Mouse (Mus musculus) intestine, embryonic 14.5 days (tissue): Measurements from ENCODE around the gene Ddah1. TPM values are rescaled to one million over a fixed set of nuclear protein-coding genes. Genes with fewer than 3 reads are reported as not detected.
A peak's percentile ranks its signal among the peaks of the same experiment; 100 is the strongest.

Source experiments
- ATAC-seq: fragments of 200-750 bp; cut with Nextera tagmentation; replicated peaks from 2 replicates; pipeline ENCODE4 v1.8.0; 2017; ENCODE audit warnings: low read depth, moderate number of reproducible peaks, moderate TSS enrichment, moderate library complexity; ENCODE audit not compliant: low FRiP score, low TSS enrichment
- DNase-seq: peaks from one replicate; pipeline ENCODE4 v3.0.0-alpha.2; 2018; ENCODE audit warnings: low spot score
- H3K27ac ChIP-seq: fragments of 300-500 bp; sonication (generic); 2 replicates; pipeline ENCODE4 v1.5.1; 2014; ENCODE audit warnings: low read depth, mild to moderate bottlenecking, control low read depth
- H3K27me3 ChIP-seq: fragments of 300-500 bp; sonication (generic); replicated peaks from 2 replicates; pipeline ENCODE4 v1.6.1; 2014; ENCODE audit warnings: low read length, control low read depth; ENCODE audit not compliant: control insufficient read depth, insufficient read depth
- H3K36me3 ChIP-seq: fragments of 300-500 bp; sonication (generic); 2 replicates; pipeline ENCODE4 v1.6.1; 2014; ENCODE audit warnings: low read length, control low read depth; ENCODE audit not compliant: control insufficient read depth, insufficient read depth
- H3K4me1 ChIP-seq: fragments of 300-500 bp; sonication (generic); replicated peaks from 2 replicates; pipeline ENCODE4 v1.6.1; 2014; ENCODE audit warnings: low read length, control low read depth, mixed read lengths; ENCODE audit not compliant: control insufficient read depth, insufficient read depth
- H3K4me2 ChIP-seq: fragments of 300-500 bp; sonication (generic); 2 replicates; pipeline ENCODE4 v1.6.1; 2014; ENCODE audit warnings: low read length
- H3K4me3 ChIP-seq: fragments of 300-500 bp; sonication (generic); 2 replicates; pipeline ENCODE4 v1.5.1; 2014; ENCODE audit warnings: low read depth, low read length, control low read depth, mixed read lengths
- H3K9ac ChIP-seq: fragments of 300-500 bp; sonication (generic); 2 replicates; pipeline ENCODE4 v1.6.1; 2014; ENCODE audit warnings: mild to moderate bottlenecking, low read length
- H3K9me3 ChIP-seq: fragments of 300-500 bp; sonication (generic); 2 replicates; pipeline ENCODE4 v1.6.1; 2016; ENCODE audit warnings: low read length, control low read depth; ENCODE audit not compliant: control insufficient read depth
- WGBS: fragments of 180-500 bp; shearing (Covaris S2); extraction: QIAGEN DNeasy Blood & Tissue Kit; methylation state at CpG from one replicate; pipeline ENCODE4 v1.1.7; 2014; 5-methylcytosine and 5-hydroxymethylcytosine counted together
- polyA plus RNA-seq: library from polyadenylated mRNA; unstranded; fragments of >200 nt; fragmentation: Nextera tagmentation; extraction: Ambion mirVana; gene quantifications from 2 replicates; pipeline ENCODE4 v1.2.1, GENCODE M21; 2014

Gene Ddah1
- polyA plus RNA-seq, 1 experiment from 2014 or later = 46.9 TPM

GRCm38 (mm10) chr3:145885376-145885775 lies 126.9 kb downstream of the Ddah1 start:
- no peaks in the 10 kb centered on the region for H3K27me3 ChIP-seq
- no peak for ATAC-seq

GRCm38 (mm10) chr3:145885851-145886464 lies 127.5 kb downstream of the Ddah1 start:
- Histone ChIP-seq H3K4me2 (no peak overlapping the region), H3K4me1 (peaks cover 12% of the 10 kb centered on the region), H3K27me3 (no peaks in the 10 kb centered on the region), H3K4me3 (no peak overlapping the region), H3K36me3 (no peaks in the 10 kb centered on the region), H3K27ac (peak overlapping the region; percentile 70), H3K9ac (no peak overlapping the region), H3K9me3 (no peaks in the 10 kb centered on the region)
- ATAC-seq (peak; percentile 40; the same call in 1 of the 2 replicates), DNase-seq (no peak)
- WGBS = 26% methylated on average over 5 of the region's 5 CpGs

More at GRCm38 (mm10) chr3:145885376-145885775, 126.9 kb downstream of the Ddah1 start:
- Histone ChIP-seq H3K4me3 (no peak overlapping the region), H3K27ac (peak overlapping the region; percentile 70), H3K36me3 (no peaks in the 10 kb centered on the region), H3K9ac (no peak overlapping the region), H3K9me3 (no peaks in the 10 kb centered on the region), H3K4me2 (no peak overlapping the region), H3K4me1 (peaks cover 12% of the 10 kb centered on the region)
- 67% methylated on average over 4 of the region's 4 CpGs for WGBS
- DNase-seq = no peak

- Histone ChIP-seq H3K27me3 (no peaks in the 10 kb centered on the region), H3K4me1 (peaks cover 12% of the 10 kb centered on the region), H3K4me3 (no peak overlapping the region), H3K9me3 (no peaks in the 10 kb centered on the region), H3K27ac (no peak overlapping the region), H3K9ac (no peak overlapping the region), H3K36me3 (no peaks in the 10 kb centered on the region), H3K4me2 (no peak overlapping the region)
- 78% methylated on average over 6 of the region's 6 CpGs for WGBS
- no peak for ATAC-seq
- no peak for DNase-seq
Observed at GRCm38 (mm10) chr3:145887430-145887971, 129.0 kb downstream of the Ddah1 start.

GRCm38 (mm10) chr3:145890346-145891132 lies 132.1 kb downstream of the Ddah1 start:
- DNase-seq (no peak), ATAC-seq (no peak)
- H3K4me3 ChIP-seq = no peak overlapping the region
- no peak overlapping the region for H3K4me2 ChIP-seq
- no peaks in the 10 kb centered on the region for H3K27me3 ChIP-seq
- H3K9ac ChIP-seq = no peak overlapping the region
- WGBS = 88% methylated on average over 18 of the region's 18 CpGs
- H3K27ac ChIP-seq = no peak overlapping the region
- H3K9me3 ChIP-seq = no peaks in the 10 kb centered on the region
- peaks cover 11% of the 10 kb centered on the region for H3K4me1 ChIP-seq
- no peaks in the 10 kb centered on the region for H3K36me3 ChIP-seq

- DNase-seq (no peak), ATAC-seq (no peak)
- 60% methylated on average over 3 of the region's 3 CpGs for WGBS
- H3K4me3 ChIP-seq = no peak overlapping the region
- H3K27me3 ChIP-seq = no peaks in the 10 kb centered on the region
- no peak overlapping the region for H3K27ac ChIP-seq
- H3K4me2 ChIP-seq = no peak overlapping the region
- no peak overlapping the region for H3K9ac ChIP-seq
- no peaks in the 10 kb centered on the region for H3K4me1 ChIP-seq
- no peaks in the 10 kb centered on the region for H3K36me3 ChIP-seq
- H3K9me3 ChIP-seq = no peaks in the 10 kb centered on the region
Observed at GRCm38 (mm10) chr3:145892451-145892850, 134.0 kb downstream of the Ddah1 start.

- WGBS = 82% methylated on average over 12 of the region's 12 CpGs
- no peak for ATAC-seq
- Histone ChIP-seq H3K9ac (no peak overlapping the region), H3K27ac (no peak overlapping the region), H3K27me3 (no peaks in the 10 kb centered on the region), H3K4me3 (no peak overlapping the region), H3K4me2 (no peak overlapping the region), H3K36me3 (no peaks in the 10 kb centered on the region), H3K4me1 (no peaks in the 10 kb centered on the region), H3K9me3 (no peaks in the 10 kb centered on the region)
- DNase-seq = no peak
Observed at GRCm38 (mm10) chr3:145894131-145894530, 135.7 kb downstream of the Ddah1 start.

- 82% methylated on average over 11 of the region's 11 CpGs for WGBS
- H3K4me1 ChIP-seq = no peaks in the 10 kb centered on the region
- no peaks in the 10 kb centered on the region for H3K36me3 ChIP-seq
- H3K4me3 ChIP-seq = no peak overlapping the region
- no peak overlapping the region for H3K4me2 ChIP-seq
- H3K9me3 ChIP-seq = no peaks in the 10 kb centered on the region
- H3K27ac ChIP-seq = no peak overlapping the region
- DNase-seq (no peak), ATAC-seq (no peak)
- no peaks in the 10 kb centered on the region for H3K27me3 ChIP-seq
- no peak overlapping the region for H3K9ac ChIP-seq
Observed at GRCm38 (mm10) chr3:145897749-145898148, 139.3 kb downstream of the Ddah1 start.

- DNase-seq (no peak), ATAC-seq (no peak)
- Histone ChIP-seq H3K27ac (no peak overlapping the region), H3K4me1 (no peaks in the 10 kb centered on the region), H3K27me3 (no peaks in the 10 kb centered on the region), H3K4me3 (no peak overlapping the region), H3K9me3 (no peaks in the 10 kb centered on the region), H3K4me2 (no peak overlapping the region), H3K36me3 (no peaks in the 10 kb centered on the region), H3K9ac (no peak overlapping the region)
- WGBS = 66% methylated on average over 8 of the region's 8 CpGs
Observed at GRCm38 (mm10) chr3:145899832-145900231, 141.4 kb downstream of the Ddah1 start.
